Mouse (Mus musculus) liver, adult 2 months (tissue): Measurements from ENCODE around the gene Arhgap8. TPM values are rescaled to one million over a fixed set of nuclear protein-coding genes. Genes with fewer than 3 reads are reported as not detected.

Experiments
- DNase-seq: peaks from one replicate; pipeline ENCODE4 v3.0.0-alpha.2; 2011; ENCODE audit warnings: low read depth, low spot score; ENCODE audit errors: extremely low read depth
- H3K27ac ChIP-seq: fragments of 200-500 bp; replicated peaks from 2 replicates; pipeline ENCODE4 v1.5.1; 2012; ENCODE audit warnings: low read depth, mild to moderate bottlenecking, control low read depth, inconsistent platforms, low read length; ENCODE audit not compliant: insufficient read depth
- H3K27me3 ChIP-seq: fragments of 200-500 bp; 2 replicates; pipeline ENCODE4 v1.6.1; 2012; ENCODE audit warnings: mild to moderate bottlenecking, moderate library complexity, low read length, inconsistent platforms; ENCODE audit not compliant: control insufficient read depth, insufficient read depth
- H3K36me3 ChIP-seq: fragments of 200-500 bp; 2 replicates; pipeline ENCODE4 v1.6.1; 2012; ENCODE audit warnings: low read length, inconsistent platforms; ENCODE audit not compliant: control insufficient read depth, insufficient read depth
- H3K4me1 ChIP-seq: fragments of 200-500 bp; 2 replicates; pipeline ENCODE4 v1.6.1; 2011; ENCODE audit warnings: low read length; ENCODE audit not compliant: control insufficient read depth, insufficient read depth
- H3K4me3 ChIP-seq: fragments of 200-500 bp; 2 replicates; pipeline ENCODE4 v1.5.1; 2011; ENCODE audit warnings: low read depth, mild to moderate bottlenecking, control low read depth, low read length, moderate library complexity; ENCODE audit not compliant: insufficient read depth
- H3K79me2 ChIP-seq: fragments of 200-500 bp; 2 replicates; pipeline ENCODE4 v1.6.1; 2012; ENCODE audit warnings: inconsistent platforms, mild to moderate bottlenecking, low read length, moderate library complexity; ENCODE audit not compliant: control insufficient read depth, insufficient read depth
- H3K9ac ChIP-seq: fragments of 200-500 bp; 2 replicates; pipeline ENCODE4 v1.6.1; 2012; ENCODE audit warnings: low read depth, mild to moderate bottlenecking, control low read depth, inconsistent platforms, low read length
- CTCF ChIP-seq: fragments of 200-500 bp; IDR thresholded peaks from 2 replicates; pipeline ENCODE4 v1.5.1; 2011; ENCODE audit warnings: low read depth, low read length, control low read depth
- POLR2A ChIP-seq: fragments of 200-500 bp; IDR thresholded peaks from 2 replicates; pipeline ENCODE4 v1.6.1; 2011; ENCODE audit warnings: low read length, control low read depth; ENCODE audit not compliant: insufficient read depth; ENCODE audit errors: extremely low read depth
- WGBS: fragments of 180-500 bp; shearing (Covaris S2); methylation state at CpG from one replicate; pipeline ENCODE4 v1.1.7; 2018; 5-methylcytosine and 5-hydroxymethylcytosine counted together
- polyA plus RNA-seq: library from polyadenylated mRNA; depleted of rRNA; stranded (reverse); fragments of >200 nt; gene quantifications from 2 replicates; pipeline ENCODE4 v1.2.3, GENCODE M21; 2012
- total RNA-seq: library from RNA; depleted of rRNA; stranded (reverse); fragments of >200 nt; gene quantifications from 2 replicates; pipeline ENCODE4 v1.2.3, GENCODE M21; 2014

The Arhgap8 gene
- total and polyA plus RNA-seq, 2 experiments = 0.20 TPM; not detected in 1

- TF ChIP-seq CTCF (no peak), POLR2A (no peak)
- H3K27me3 ChIP-seq = no peaks in the 10 kb centered on the region
- H3K27ac ChIP-seq = no peak overlapping the region
- H3K79me2 ChIP-seq = no peaks in the 10 kb centered on the region
- 95% methylated on average over 10 of the region's 10 CpGs for WGBS
- no peaks in the 10 kb centered on the region for H3K4me1 ChIP-seq
- no peak overlapping the region for H3K4me3 ChIP-seq
- no peaks in the 10 kb centered on the region for H3K36me3 ChIP-seq
- DNase-seq = no peak
- no peak overlapping the region for H3K9ac ChIP-seq
Observed at GRCm38 (mm10) chr15:84787161-84787560, 67.3 kb downstream of the Arhgap8 start.

GRCm38 (mm10) chr15:84793649-84794048 lies 73.8 kb downstream of the Arhgap8 start:
- WGBS = 73% methylated on average over 5 of the region's 5 CpGs
- no peaks in the 10 kb centered on the region for H3K36me3 ChIP-seq
- H3K4me3 ChIP-seq = no peak overlapping the region
- H3K27ac ChIP-seq = no peak overlapping the region
- no peak for DNase-seq
- H3K4me1 ChIP-seq = no peaks in the 10 kb centered on the region
- H3K79me2 ChIP-seq = no peaks in the 10 kb centered on the region
- H3K27me3 ChIP-seq = no peaks in the 10 kb centered on the region
- TF ChIP-seq CTCF (no peak), POLR2A (no peak)
- no peak overlapping the region for H3K9ac ChIP-seq

- WGBS = 82% methylated on average over 5 of the region's 5 CpGs
- Histone ChIP-seq H3K4me3 (no peak overlapping the region), H3K9ac (no peak overlapping the region), H3K79me2 (no peaks in the 10 kb centered on the region), H3K36me3 (no peaks in the 10 kb centered on the region), H3K27me3 (no peaks in the 10 kb centered on the region), H3K4me1 (no peaks in the 10 kb centered on the region), H3K27ac (no peak overlapping the region)
- TF ChIP-seq POLR2A (no peak), CTCF (peak; percentile 32; the same call in 1 of the 2 replicates)
- DNase-seq = no peak
Observed at GRCm38 (mm10) chr15:84800132-84800531, 80.3 kb downstream of the Arhgap8 start.

DNA sequence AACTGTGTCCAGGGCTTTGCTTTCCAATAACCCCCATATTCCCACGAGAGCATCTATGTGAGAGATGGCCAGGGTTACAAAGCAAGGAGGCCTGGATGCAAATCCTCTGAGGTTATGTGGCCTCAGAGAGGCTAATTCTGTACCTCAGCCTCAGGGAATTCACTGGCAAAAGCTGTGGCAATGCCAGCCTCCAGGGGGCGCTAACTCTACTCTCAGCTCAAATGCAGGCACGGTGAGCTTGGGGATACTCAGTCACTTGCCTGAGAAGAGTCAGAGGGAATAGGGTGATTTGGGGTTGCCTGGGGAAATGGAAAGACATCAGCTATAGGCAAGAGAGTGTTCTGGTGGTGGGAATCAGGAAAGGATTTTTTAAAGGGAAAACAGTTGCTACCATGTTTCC lies 83.8 kb downstream of the Arhgap8 start:
- DNase-seq = peak; percentile 16
- 45% methylated on average over 3 of the region's 3 CpGs for WGBS
- Histone ChIP-seq H3K36me3 (no peaks in the 10 kb centered on the region), H3K79me2 (no peaks in the 10 kb centered on the region), H3K27me3 (no peaks in the 10 kb centered on the region), H3K27ac (no peak overlapping the region), H3K4me1 (no peaks in the 10 kb centered on the region), H3K4me3 (no peak overlapping the region), H3K9ac (no peak overlapping the region)
- TF ChIP-seq POLR2A = no peak
- TF ChIP-seq CTCF = peak; percentile 86

- Histone ChIP-seq H3K9ac (no peak overlapping the region), H3K36me3 (no peaks in the 10 kb centered on the region), H3K4me3 (no peak overlapping the region), H3K79me2 (no peaks in the 10 kb centered on the region), H3K4me1 (no peaks in the 10 kb centered on the region), H3K27ac (no peak overlapping the region), H3K27me3 (no peaks in the 10 kb centered on the region)
- no peak for DNase-seq
- WGBS = 81% methylated on average over 21 of the region's 21 CpGs
- TF ChIP-seq POLR2A = no peak
- TF ChIP-seq CTCF = no peak
Observed at GRCm38 (mm10) chr15:84809275-84809952, 89.6 kb downstream of the Arhgap8 start.

DNA sequence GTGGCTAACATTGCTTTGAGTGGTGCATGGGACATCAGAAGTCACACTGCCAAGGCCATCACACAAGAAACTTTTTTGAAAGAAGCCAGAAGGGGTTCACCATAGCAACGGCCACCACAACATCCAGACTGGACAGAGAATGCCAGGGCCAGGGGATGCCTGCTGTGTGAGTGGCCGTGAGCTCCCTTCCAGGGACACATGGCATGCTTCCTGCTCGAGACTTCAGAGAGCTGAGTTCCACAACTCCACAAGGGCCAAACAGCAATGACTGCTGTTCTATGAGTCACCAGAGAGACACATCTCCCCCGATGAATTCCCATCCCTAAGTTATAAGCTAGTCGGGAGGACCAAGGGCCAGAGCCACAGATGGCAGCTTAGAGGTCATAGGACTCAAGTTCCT lies 91.3 kb downstream of the Arhgap8 start:
- no peak overlapping the region for H3K27ac ChIP-seq
- WGBS = 78% methylated on average over 5 of the region's 5 CpGs
- no peak overlapping the region for H3K9ac ChIP-seq
- H3K36me3 ChIP-seq = no peaks in the 10 kb centered on the region
- H3K79me2 ChIP-seq = no peaks in the 10 kb centered on the region
- no peak for DNase-seq
- no peak overlapping the region for H3K4me3 ChIP-seq
- no peaks in the 10 kb centered on the region for H3K27me3 ChIP-seq
- H3K4me1 ChIP-seq = no peaks in the 10 kb centered on the region
- no peak for TF ChIP-seq CTCF
- TF ChIP-seq POLR2A = no peak
